Mouse (Mus musculus) left cerebral cortex, postnatal 36 days (tissue): Measurements from ENCODE around the gene Med18. TPM values are rescaled to one million over a fixed set of nuclear protein-coding genes. Genes with fewer than 3 reads are reported as not detected.
A peak's percentile ranks its signal among the peaks of the same experiment; 100 is the strongest.
"Not testable (repeated sequence)": the region's sequence is repeated elsewhere in the genome, so short reads cannot be mapped to it uniquely, and the experiment has no call there.

Experiments
- DNase-seq, 2 experiments: peaks; one replicate each; pipeline ENCODE4 v3.0.0; 2021 to 2022; ENCODE audit warnings: low spot score in 2 of 2, mixed read lengths in 1 of 2
- intact Hi-C: fragments of 180-260 bp; cut with DNase I; formaldehyde crosslinking; loops from one replicate; pipeline ENCODE4 v1.15.1; 2025
- total RNA-seq, 2 experiments: library from RNA; stranded (reverse); gene quantifications; 2 replicates each; pipeline ENCODE4 v1.2.3; 2021

The Med18 gene
- total RNA-seq, 2 experiments from 2014 or later: 8.8 to 9.6 TPM

- intact Hi-C loops: no loop called here
- no peak for DNase-seq
These were observed 35.6 kb downstream of the Med18 start for GRCm38 (mm10) chr4:132428022-132428542.

GRCm38 (mm10) chr4:132427493-132427892 is 36.2 kb downstream of the Med18 start:
- intact Hi-C loops: no loop called here

GRCm38 (mm10) chr4:132426021-132426420 is 37.7 kb downstream of the Med18 start:
- DNase-seq: no peak
- intact Hi-C loops: no loop called here

More at GRCm38 (mm10) chr4:132427493-132427892, 36.2 kb downstream of the Med18 start:
- no peak for DNase-seq

GRCm38 (mm10) chr4:132424765-132425164 is 39.0 kb downstream of the Med18 start:
- intact Hi-C loops: no loop called here
- DNase-seq: no peak

- intact Hi-C loops: no loop called here
These were observed 41.6 kb downstream of the Med18 start, which contains the start of gene Phactr4 for GRCm38 (mm10) chr4:132421923-132422782. Gene Phactr4, minus strand, starts transcription at chr4:132422489.

GRCm38 (mm10) chr4:132421556-132421922 is 42.2 kb downstream of the Med18 start:
- intact Hi-C loops: no loop called here
- peak in 1 of 2 experiments; percentile 12 for DNase-seq

More at GRCm38 (mm10) chr4:132421923-132422782, 41.6 kb downstream of the Med18 start, which contains the start of gene Phactr4:
- peak; percentile 90 to 92 for DNase-seq

GRCm38 (mm10) chr4:132420471-132420870 is 43.2 kb downstream of the Med18 start:
- no peak for DNase-seq
- intact Hi-C loops: no loop called here

- intact Hi-C loops: loop anchor here (10.0 kb wide), 1 partner anchor 121 kb away; no protein-coding TSS in a partner anchor
These were observed 47.8 kb downstream of the Med18 start for GRCm38 (mm10) chr4:132415966-132416365.

GRCm38 (mm10) chr4:132413257-132413656 is 50.5 kb downstream of the Med18 start:
- intact Hi-C loops: loop anchor here (5.0 to 10.0 kb wide), 3 partner anchors 61 to 118 kb away; partner anchors contain the start of genes Rcc1 and Sesn2
- DNase-seq: not testable (repeated sequence)

More at GRCm38 (mm10) chr4:132415966-132416365, 47.8 kb downstream of the Med18 start:
- no peak for DNase-seq

GRCm38 (mm10) chr4:132411322-132412094 is 52.2 kb downstream of the Med18 start:
- intact Hi-C loops: loop anchor here (5.0 to 10.0 kb wide), 3 partner anchors 59 to 117 kb away; partner anchors contain the start of genes Rcc1 and Sesn2
- peak in 1 of 2 experiments; percentile 5 for DNase-seq

- no peak for DNase-seq
- intact Hi-C loops: loop anchor here (5.0 to 10.0 kb wide), 3 partner anchors 57 to 115 kb away; partner anchors contain the start of genes Rcc1 and Sesn2
These were observed 54.0 kb downstream of the Med18 start for GRCm38 (mm10) chr4:132409587-132410229.

Other genes with a start within 250 kb of the Med18 start
- 10 to 100 TPM; 20.7 to 25.2 TPM for gene Gmeb1, start 202.3 kb downstream of the Med18 start, total RNA-seq
- 10 to 100 TPM; 19.0 to 25.2 TPM for gene Taf12, start 189.5 kb downstream of the Med18 start, total RNA-seq
- gene Rab42, start 160.5 kb downstream of the Med18 start, total RNA-seq: 1 to 10 TPM; 1.5 to 2.8 TPM
- gene Trnau1ap, start 134.4 kb downstream of the Med18 start, total RNA-seq: 10 to 100 TPM; 21.5 to 24.8 TPM
- 10 to 100 TPM in 1 of 2 experiments, 1 to 10 TPM in 1; 9.7 to 12.3 TPM for gene Rcc1, start 110.3 kb downstream of the Med18 start, total RNA-seq
- gene Phactr4, start 41.4 kb downstream of the Med18 start, total RNA-seq: 10 to 100 TPM; 12.7 to 13.4 TPM
- gene Sesn2, start 46.6 kb upstream of the Med18 start, total RNA-seq: 10 to 100 TPM in 1 of 2 experiments, 1 to 10 TPM in 1; 9.2 to 12.3 TPM
- gene Atpif1, start 69.7 kb upstream of the Med18 start, total RNA-seq: 100 to 1,000 TPM; 457 to 501 TPM
- gene Dnajc8, start 71.6 kb upstream of the Med18 start, total RNA-seq: 100 to 1,000 TPM in 1 of 2 experiments, 10 to 100 TPM in 1; 88.6 to 101 TPM
- gene Ptafr, start 100.1 kb upstream of the Med18 start, total RNA-seq: 1 to 10 TPM; 1.1 to 1.8 TPM
- 10 to 100 TPM; 27.4 to 30.4 TPM for gene Eya3, start 175.1 kb upstream of the Med18 start, total RNA-seq